Mouse (Mus musculus) kidney, postnatal 25 days (tissue): ENCODE results near the gene Gm3045.

Source experiments
- DNase-seq, 2 experiments: peaks; one replicate each; pipeline ENCODE4 v3.0.0; 2021; ENCODE audit warnings: mixed read lengths in 2 of 2

Gene Gm3045

DNA sequence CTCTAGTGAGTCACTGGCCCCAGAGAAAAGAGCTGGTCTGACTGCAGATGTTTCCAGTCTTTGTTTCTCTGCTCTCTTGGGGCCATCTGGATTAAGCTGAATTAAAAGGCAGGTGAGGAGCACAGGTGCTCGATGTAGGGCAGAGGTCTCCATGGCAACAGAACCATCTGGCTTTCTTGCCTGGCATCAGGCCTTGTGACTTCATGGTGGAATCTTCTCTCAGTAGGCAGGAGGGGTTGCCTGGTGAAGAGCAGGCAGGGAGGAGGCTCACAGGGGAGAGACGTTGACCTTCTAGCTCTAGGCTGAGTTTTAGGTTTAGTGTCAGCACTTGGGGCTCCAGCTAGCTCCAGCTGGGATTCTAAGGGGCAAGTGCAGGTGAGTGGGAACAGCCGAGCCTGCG lies at the start of gene Gm3045:
Gene Gm3045 (plus strand): TSS at position 230 of the 400 bp plus-strand sequence.
- DNase-seq: no peak

DNA sequence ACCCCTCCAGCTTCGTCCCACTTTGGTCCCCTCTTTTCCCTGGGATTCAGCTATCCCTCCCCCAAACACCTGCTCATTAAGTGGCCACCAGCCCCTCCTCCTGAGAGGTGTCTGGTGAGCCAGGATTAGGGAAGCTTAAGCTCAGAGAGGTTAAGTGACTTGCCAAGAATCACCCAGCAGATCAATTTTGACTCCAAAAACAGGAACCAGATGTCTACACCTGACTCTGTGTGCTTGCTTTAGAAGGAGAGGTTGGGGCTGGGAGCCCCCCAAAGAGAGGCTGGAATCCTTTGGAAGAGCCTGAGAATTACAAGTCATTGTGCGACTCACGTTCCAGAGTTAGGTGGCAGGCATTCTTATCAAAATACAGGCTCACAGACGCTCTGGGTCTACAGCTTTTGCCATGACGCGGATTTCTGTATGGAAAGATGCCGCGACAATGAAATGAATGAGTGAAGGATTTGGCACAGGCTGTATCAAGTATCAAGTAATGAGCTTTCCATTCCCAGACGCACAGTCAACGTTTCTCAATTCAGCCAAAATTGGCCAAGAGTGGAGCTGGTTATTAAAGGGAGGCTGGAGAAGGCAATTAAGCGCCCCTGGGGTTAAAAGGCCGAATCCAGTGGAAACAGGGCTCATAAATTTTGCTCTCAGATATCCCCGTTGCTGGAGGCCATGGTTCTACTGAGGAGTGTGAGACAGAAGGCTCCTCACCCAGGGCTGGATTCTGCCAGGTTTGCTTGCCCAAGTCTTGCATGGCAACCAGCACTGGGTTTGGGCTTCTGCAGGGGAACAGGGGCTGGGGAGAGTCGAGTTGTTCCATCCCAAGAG lies 45.3 kb upstream of the Gm3045 start:
- DNase-seq: peak in 1 of 2 experiments; percentile 15

DNA sequence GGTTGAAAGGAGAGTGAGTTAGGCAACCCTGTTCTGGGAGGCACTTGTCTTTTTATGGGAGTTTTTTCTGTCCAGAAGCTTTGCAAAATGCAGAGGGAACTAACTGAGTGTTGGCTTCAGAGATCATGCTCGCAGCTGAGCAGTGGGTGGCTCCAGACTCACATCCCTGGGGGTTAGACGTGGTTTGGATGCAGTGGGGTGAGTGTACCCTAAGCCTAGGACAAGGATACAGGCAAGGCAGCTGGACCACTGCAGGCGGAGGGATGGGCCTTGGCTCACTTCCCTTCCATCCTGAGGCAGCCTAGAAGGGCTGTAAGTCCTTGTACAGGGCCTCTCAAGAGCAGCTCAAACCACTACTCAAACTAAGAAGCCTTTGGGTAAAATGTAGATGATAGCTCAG lies 43.0 kb upstream of the Gm3045 start:
- DNase-seq: no peak

DNA sequence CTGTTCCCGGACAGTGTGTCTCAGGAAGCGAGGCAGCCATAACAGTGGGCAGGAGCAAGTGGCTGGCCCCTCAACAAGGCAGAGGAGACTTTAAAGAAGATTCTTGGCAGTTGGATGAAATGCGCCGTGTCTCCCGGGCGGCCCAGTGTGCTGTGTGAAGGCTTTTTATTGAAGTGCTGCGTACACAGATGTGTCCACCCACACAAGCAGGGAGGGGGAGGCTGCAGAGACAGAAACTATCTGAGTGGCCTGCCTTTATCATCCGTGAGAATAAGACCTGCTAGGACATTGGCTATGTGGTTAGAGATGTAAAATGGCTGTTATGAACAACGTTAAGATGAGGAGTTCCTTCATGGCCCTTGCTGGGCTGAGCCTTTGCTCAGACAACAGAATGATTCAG lies 40.0 kb upstream of the Gm3045 start:
- DNase-seq: no peak

DNA sequence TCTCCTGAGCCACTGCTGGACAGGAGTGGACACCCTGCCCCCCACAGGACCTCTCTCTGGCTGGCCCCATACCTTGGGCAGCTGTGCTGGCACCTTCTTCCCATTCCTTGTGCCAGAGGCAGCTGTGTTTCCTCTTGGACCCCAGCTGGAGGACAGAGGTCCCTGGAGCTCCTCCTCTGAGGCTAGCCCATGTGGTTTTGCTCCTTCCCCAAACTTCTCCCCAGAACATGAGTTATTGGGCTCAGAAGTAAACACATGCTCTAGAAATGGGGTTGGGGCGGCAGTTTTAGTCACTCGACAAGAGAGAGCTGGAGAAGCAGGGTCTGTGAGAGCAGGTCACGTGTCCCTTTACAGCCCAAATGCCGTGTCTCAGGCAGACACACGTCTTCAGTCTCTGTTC lies 39.0 kb upstream of the Gm3045 start:
- DNase-seq: no peak

DNA sequence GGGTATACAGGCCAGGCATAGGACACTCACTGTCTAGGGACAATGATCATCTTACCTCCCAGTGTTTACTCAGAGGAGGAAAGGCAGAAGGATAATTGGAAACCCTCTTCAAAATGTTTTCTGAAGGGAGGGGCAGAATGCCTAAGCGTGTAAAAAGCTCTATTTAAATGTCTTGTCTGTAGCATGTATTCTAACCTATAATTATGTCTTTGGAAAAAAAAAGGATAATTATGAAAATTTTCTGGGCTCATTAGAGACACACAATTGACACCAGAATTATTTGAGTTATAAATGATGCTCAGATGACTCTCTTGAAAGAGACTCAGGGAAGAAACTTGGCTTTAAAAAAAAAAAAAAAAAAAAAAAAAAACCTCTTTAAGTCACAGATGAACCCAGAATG lies 38.4 kb upstream of the Gm3045 start:
- DNase-seq: no peak

DNA sequence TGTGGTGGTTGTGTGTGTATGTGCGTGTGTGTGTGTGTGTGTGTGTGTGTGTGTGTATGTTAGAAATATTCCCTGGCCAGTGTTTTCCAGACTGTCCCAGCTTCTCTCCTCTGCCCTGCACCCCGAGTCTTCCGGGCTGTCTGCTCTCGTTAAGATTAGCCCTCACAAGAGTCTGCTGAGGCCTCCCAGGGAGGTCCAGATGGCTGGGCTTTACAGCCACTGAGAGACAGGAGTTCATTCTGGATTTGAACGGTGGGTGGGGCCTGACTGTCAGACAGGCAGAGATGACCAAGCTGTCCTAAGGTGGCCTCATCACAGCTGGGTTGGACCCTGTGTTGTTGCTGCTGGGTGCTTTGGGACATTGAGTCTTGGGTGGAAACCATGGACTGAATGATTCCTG lies 28.8 kb upstream of the Gm3045 start:
- DNase-seq: peak; percentile 5 to 48

DNA sequence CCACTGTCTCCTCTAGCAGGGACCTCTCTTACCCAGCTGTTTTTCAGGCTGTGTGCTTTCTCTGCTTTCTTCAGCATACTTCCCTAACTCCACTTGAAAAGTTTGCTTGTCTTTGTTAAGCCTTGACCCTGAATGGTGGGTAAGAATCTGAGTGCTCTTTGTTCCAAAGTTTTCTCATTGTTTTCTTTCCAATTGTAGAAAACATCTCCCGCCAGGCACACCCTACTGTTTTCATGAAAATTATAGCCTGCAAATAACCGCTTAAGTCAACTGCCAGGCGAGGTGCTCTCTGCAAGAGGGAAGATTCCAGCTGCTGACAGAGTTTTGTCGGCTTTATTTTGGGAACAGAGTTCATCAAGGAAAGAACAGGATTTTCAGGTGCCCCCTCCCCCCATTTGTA lies 25.2 kb upstream of the Gm3045 start:
- DNase-seq: no peak

DNA sequence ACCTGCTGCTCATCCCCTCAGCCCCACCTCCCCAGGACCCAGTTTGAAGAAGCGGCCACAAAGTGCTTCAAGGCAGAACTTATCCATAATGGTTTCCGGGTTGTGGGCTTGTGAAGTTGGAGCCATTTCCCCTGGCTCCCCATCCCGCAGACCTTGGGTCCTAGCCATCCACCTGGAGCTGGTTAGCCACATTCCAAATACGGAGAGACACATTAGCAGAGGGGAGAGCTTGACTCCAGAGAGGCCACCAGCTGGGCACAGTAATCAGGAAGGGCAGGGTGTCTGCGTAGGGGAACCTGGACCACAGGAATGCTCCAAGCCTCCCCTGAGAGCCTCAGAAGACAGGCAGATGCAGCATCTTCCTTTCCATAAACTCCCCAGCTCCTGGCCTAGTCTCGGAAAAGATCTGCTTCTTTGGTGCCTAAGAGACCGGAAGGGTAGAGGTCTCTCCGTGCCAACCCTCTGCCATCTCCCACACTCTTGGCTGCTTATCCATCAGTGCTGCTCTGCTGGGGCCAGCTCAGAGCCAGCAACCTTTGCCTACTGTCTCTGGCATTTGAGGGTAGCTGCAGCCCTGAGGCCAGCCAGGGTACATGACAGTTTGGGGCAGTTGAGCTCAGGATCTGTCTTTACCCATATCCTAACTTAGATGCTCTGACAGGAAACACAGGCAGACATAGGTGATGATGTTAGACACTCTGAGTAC lies 22.9 kb upstream of the Gm3045 start:
- no peak for DNase-seq

DNA sequence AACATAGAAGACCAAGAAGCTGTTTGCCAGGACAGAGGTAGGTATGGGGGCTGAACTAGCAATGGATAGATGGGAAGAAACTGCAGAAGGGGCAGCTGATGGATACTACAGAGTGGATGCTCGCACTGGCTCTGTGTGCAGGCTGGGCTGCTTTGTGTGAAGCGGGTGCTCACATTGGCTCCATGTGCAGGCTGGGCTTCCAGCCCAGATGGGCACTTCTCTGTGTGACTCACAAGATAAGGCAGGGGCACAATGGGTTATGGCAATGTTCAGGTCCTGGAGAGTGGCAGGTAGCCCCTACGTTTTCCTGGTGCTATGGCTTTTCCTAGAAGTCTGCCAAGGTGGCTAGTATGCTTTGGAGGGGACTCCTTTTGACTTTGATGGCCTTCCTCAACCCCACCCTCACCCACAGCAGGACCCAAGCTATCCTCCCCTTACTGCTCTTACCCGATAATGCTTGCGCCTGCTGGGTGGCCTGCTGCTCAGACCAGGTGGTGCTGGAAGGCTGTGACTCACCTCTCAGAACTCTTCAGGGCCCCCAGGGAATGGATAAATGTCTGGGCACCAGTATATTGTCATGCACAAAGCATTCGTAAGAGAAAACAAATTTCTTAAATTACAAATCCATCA lies 21.8 kb upstream of the Gm3045 start:
- no peak for DNase-seq

DNA sequence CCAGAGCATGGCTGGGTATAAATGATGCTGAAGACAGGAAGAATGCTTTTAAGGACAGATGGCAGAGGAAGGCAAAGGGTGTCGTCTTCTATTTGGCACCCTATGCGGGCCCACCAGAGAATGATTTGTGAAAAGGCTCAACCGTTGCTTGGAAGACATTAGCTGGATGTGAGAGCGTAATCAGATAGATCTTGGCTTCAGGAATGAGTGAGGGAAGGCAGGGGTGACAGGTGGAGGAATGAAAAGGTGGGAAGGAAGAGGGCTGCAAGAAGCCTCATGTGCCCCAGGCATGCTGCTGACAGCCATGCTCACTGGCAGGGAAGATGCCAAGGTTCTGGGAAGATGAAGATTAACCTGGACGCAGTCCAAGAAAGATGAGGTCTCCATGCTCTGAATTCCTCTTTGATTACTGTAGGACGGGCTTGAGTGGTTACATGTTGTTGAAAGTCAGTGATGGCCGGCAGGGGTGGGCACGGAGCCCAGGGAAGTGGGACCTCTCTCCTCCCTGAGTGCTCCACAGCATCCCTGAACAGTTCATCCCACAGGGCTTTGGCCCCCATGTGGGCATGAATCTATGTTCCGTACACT lies 14.0 kb upstream of the Gm3045 start:
- DNase-seq: no peak

DNA sequence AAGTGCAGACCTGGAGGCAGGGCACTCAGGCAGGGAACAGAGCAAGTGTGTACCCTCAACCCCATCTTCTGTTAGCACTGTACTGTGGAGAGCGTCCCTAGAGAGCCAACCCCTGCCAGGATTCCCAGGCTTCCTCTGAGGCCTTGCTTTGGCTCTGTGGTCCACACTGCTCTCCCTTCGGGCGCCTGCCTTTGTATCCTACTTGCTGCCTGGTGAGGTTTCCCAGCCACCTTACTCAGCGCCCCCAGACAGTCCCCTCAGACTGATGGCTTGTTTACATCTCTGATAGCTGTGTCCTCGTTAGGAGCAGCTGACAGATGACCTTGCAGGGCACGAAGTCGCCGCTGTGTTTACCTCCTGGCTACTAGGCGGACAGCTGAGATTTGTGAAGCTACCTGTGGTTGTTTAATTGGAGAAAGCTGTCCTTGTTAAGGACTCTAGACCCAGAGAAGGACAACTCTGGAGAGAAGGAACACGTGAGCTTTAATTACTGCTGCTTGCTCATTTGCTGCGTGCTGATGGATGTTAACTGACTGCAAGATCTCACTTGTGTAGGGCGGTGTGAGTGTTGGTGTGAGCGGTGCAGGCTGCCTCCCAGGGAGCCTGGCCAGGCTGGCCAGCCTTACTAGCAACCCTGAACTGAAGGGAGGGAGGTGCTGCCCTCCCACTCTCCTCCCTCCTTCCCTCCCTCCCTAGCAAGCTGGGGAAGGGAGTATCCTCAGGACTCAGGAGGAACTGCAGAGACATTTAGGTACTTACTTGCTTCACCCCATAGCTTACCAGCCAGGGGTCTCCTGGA lies 7.5 kb upstream of the Gm3045 start:
- DNase-seq: no peak

DNA sequence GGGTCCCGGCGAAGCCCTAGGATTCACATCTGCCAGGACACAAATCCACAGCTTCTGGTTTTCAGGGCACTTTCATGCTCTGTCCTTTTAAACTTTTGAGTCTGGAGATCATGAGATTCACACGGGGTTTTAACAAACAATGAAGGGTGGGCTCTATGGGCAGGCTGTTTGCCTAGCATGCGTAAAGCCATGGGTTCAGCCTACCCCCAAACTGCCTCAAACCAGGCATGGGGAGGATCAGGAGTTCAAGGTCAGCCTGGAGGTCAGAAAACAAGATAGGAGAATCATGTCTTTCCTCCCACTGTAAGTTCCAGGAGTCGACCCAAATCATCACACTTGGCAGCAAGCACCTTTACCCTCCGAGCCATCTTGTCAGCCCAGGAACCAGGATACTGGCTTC lies 6.9 kb upstream of the Gm3045 start:
- no peak for DNase-seq

DNA sequence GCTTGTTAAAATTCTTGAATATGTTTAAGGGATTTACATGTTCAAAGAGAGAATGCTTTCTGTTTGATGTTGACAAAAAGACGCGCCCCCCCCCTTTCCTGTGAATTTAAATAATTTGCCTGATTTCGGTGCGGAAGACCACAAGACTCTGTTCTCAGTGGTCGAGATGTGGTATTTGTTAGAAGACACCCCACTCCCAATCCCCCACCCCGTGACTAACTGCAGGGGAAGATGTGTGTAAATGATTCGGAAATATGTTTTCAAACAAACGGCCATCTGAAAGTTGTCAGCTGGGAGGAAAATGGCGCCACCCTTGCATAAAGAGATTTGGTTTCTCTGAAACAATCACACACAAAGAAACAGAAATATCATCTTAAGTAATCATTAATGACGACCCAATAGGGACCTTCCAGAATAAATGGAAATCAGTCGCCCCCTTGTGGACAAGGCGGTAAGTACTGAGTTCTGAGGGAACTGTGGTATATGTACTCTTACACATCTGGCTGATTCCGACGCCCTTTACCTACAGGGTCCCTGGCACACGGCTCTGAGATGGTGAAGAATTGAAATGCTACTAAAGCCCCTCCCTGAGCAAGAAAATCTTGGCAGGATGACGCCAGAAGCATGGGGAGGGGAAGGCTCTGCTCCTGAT lies 4.2 kb upstream of the Gm3045 start:
- DNase-seq: peak; percentile 67 to 88

DNA sequence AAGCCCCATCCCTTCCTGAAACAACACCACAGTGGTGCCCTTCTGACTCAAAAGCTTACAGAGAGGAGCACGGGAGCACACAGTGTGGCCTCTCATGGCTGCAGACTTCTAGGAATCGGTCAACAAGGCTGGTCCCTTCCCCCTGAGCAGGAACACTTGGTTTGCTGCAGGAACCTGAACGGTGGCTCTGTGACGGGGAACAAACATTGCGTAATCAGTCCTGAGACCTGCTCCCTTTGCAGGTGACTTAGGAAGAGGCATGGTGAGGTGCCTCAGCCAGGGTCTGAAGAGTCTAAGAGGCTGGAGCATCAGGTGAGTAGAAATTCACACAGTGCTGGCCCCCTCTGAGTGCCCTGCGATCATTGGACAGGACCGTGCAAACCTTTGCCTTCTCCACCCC lies 463 bp upstream of the Gm3045 start:
- no peak for DNase-seq

DNA sequence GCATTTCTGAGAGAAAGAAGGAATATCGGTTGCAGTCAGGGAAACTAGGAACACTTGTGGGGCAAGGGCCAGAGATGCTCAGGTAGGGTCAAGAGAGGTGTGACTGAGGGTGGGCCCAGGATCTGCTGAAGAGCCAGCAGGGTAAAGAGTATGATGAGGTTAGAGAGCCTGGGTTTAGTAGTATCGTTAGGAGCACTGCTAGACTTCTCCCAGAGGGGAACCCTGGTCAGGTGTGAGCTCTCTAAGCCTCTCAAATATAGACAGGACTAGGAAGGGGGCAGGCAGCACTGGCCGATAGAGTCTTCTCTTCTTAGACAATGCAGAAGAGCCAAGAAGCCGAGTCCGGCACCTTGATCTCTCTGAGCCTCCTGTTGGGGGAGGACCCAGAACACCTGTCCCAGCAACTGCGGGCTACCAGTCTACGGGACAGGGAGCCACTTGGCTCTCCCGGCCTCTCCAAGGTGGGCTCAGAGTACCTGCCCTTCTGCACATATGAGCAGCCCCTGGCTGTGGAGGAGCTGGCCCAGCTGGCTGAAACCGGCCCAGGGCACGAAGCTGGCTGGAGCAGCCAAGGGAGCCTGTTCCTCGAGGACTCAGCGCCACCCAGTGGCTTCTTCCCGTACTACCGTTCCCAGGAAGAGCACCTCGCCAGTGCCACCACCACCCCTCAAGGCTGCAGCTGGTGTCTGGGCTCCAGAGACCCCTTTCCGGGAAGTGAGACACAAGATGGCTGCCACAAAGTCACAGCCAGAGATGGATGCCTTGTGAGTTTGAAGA lies 2.5 kb downstream of the Gm3045 start:
- DNase-seq: peak; percentile 84 to 87

DNA sequence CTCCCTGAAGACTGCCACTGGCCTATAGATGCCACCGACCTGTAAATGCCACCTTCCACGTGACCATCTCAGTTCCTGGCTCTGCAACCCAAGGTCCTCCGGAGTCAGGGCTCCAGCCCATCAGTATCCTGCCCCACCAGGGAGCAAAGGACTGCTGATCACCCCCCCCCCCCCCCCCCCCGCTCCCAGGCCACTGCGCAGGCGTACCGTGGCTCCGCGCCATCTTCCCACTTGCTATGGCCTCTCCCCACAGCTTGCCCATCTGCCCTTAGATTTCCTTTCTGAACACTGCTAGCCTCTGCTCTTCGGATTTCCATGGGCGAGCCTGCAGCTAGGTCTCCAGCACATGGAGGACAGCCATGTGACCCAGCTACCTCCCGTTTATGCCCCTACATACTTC lies 6.1 kb downstream of the Gm3045 start:
- peak in 1 of 2 experiments; percentile 25 for DNase-seq

DNA sequence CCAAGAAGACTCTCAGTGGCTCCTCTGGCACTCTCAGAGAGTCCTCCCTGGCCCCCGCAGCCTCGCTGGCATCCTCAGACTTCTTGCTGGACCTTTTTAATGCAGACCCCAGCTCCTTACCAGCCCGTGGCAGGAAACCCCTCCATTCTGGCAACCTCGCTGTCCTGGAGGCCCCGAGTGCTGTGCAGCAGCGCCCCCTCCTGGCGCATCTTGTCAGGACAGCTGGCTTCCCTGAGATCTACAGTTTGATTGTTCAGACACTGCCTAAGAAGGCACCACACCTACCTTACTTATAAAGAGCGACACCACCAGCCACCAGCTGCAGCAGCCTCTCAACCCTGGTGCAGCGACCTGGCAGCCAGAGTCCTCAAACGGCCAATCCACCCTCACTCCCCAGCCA lies 7.1 kb downstream of the Gm3045 start:
- peak; percentile 55 to 61 for DNase-seq

DNA sequence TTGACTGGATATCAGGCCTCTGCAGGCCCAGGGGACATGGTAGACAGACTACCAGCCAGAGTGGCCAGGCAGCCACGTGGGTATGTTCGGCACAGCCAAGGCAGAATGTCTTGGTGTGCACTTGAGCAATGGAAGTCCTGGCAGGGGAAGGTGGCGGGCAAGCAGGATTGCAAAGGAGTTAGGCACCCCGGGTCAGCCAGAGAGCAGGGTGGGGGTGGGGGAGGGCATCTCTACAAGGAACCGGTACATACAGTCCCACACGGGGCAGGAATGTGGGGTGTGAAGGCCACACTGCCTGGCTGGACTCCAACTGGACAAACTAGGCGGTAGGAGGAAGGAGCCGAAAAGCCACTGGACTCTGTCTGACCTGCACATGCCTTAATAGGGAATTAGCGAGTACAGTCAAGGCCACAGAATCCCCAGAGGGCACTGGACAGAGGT lies 7.9 kb downstream of the Gm3045 start:
- peak; percentile 86 to 95 for DNase-seq

DNA sequence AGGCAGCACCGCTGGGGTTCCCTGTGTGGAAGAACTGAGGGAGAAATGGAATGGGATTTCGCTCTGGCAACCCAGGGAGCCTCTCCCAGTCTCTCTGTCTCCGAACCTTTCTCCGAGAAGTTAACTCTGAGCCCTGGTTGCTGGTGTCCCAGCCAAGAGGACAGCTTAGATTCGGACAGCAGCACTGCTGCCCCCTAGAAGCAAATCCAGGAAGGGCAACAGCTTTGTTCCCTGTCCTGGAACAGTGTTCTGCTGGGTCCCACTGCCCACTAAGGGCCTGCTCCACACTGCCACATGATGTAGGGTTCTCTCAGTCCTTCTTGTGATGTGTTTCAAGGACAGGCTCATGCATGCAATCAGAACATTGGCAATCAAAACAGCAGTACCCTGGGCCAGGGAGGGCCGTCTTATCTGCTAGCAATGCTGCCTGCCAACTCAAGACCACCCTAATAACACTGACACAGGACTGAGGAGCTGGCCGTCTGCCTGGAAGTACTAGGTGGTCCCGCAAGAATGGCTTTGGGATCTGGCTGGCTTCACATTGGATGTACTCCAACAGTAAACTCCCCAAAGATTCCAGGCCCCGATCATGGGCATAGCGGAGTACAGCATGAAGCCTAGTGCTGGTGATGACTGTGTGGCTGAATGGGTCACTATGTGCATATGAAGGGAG lies 9.4 kb downstream of the Gm3045 start:
- DNase-seq: peak in 1 of 2 experiments; percentile 35
